Mouse (Mus musculus): ENCODE results near the gene 1110004F10Rik.

DNA sequence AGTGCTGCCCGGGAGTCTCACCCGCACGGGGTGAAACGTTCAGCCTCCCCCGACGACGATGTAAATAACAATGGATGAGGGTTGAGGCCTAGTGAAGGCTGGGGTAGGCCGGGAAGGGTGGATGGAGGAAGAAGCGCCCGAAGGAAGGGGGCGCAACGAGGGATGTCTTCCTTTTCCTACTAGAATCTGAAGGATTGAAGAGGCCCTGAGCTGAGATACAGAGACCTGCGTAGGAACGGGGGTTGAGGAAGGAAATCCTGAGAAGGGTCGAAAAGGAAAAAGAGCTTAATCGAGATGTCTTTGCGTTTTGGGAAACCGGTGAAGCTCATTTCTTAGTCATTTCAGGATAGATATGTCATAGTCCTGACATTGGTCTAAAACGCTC is 54.3 kb downstream of the 1110004F10Rik start:
- TF ChIP-seq CTCF (IDR thresholded peaks at IDR 0.05; ENCODE audit: extremely low read depth, insufficient read length, insufficient replicate concordance, low read depth, low read length) (0 out of 2 replicates have a peak, but pooled peaks have one; percentile 18), POLR2A (IDR thresholded peaks at IDR 0.05; ENCODE audit: low read depth, low read length) (no peak)
